Mouse (Mus musculus): Measurements from ENCODE around the gene Acbd7.

Acbd7 gene

GRCm38 (mm10) chr2:3387105-3387860 lies 51.3 kb downstream of the Acbd7 start:
- no peak for DNase-seq
